Mouse (Mus musculus) midbrain, embryonic 13.5 days (tissue): ENCODE data around the gene Tet1. TPM values are rescaled to one million over a fixed set of nuclear protein-coding genes. Genes with fewer than 3 reads are reported as not detected.

Experiments used
- ATAC-seq: fragments of 200-750 bp; cut with Nextera tagmentation; 2 replicates; pipeline ENCODE4 v1.8.0; 2017; ENCODE audit warnings: mild to moderate bottlenecking, moderate TSS enrichment, moderate library complexity
- H3K27ac ChIP-seq: fragments of 300-500 bp; sonication (generic); 2 replicates; pipeline ENCODE4 v1.5.1; 2015; ENCODE audit warnings: inconsistent platforms, mild to moderate bottlenecking, moderate library complexity
- H3K27me3 ChIP-seq: fragments of 300-500 bp; sonication (generic); 2 replicates; pipeline ENCODE4 v1.6.1; 2015; ENCODE audit warnings: mild to moderate bottlenecking, inconsistent platforms
- H3K36me3 ChIP-seq: fragments of 300-500 bp; sonication (generic); 2 replicates; pipeline ENCODE4 v1.6.1; 2015; ENCODE audit warnings: mild to moderate bottlenecking, inconsistent platforms
- H3K4me1 ChIP-seq: fragments of 300-500 bp; sonication (generic); replicated peaks from 2 replicates; pipeline ENCODE4 v1.6.1; 2015; ENCODE audit warnings: inconsistent platforms
- H3K4me2 ChIP-seq: fragments of 300-500 bp; sonication (generic); replicated peaks from 2 replicates; pipeline ENCODE4 v1.6.1; 2015; ENCODE audit warnings: moderate library complexity, mild to moderate bottlenecking, inconsistent platforms
- H3K4me3 ChIP-seq: fragments of 300-500 bp; sonication (generic); replicated peaks from 2 replicates; pipeline ENCODE4 v1.5.1; 2015; ENCODE audit warnings: mild to moderate bottlenecking, inconsistent platforms
- H3K9ac ChIP-seq: fragments of 300-500 bp; sonication (generic); replicated peaks from 2 replicates; pipeline ENCODE4 v1.6.1; 2015; ENCODE audit warnings: mild to moderate bottlenecking, inconsistent platforms
- H3K9me3 ChIP-seq: fragments of 300-500 bp; sonication (generic); 2 replicates; pipeline ENCODE4 v1.6.1; 2016; ENCODE audit warnings: mild to moderate bottlenecking, inconsistent platforms
- WGBS: fragments of 180-500 bp; shearing (Covaris S2); methylation state at CpG from one replicate; pipeline ENCODE4 v1.1.7; 2015; 5-methylcytosine and 5-hydroxymethylcytosine counted together
- polyA plus RNA-seq: library from polyadenylated mRNA; unstranded; fragments of >200 nt; fragmentation: Nextera tagmentation; extraction: Ambion mirVana; gene quantifications from 2 replicates; pipeline ENCODE4 v1.2.1, GENCODE M21; 2015

The Tet1 gene
- polyA plus RNA-seq, 1 experiment from 2014 or later = 37.2 TPM

DNA sequence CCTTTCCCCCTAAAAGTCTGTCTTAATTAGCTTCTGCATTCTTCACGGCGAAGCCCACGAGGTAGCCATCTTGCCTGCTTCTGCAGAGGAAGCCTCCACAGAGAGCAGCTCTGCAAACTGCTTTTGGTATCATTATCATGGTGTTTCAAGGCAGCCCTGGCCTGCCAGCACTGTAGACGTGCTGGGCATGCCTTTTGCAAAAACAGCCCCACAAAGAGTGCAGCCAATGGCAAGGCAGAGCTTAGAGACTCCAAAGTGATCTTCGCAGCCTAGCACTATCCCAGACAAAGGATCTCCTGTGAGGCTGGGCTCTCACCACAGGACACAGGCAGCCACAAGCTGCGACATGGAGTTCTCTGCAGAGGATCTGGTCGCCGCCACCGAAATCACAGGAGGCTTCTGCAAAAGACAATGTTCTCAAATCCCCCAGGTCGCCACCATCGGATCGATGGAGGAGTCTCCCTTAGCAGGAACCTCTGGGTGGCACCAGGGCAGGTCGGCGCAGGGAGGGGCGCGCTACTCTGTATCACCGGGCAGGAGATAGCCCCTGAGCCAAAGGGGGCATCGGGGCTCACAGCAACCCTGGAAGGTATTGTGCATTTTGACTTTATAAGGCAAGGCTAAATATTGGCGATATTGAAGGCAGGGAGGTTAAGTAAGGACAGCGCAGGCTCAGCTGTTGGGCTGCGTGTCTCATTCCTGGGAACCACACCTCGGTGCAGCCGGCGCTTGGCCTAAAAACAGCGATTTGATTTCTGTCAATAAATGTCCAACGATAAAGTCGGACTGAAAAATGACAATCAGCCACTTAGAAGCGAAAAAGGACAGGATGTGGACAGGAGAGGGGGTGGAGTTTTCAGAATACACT is 43.4 kb downstream of the Tet1 start:
- H3K27ac ChIP-seq = peak overlapping the region; percentile 95
- WGBS = 1% methylated on average over 28 of the region's 28 CpGs
- ATAC-seq = peak; percentile 99
- peaks cover 36% of the 10 kb centered on the region for H3K4me1 ChIP-seq
- peak overlapping the region; percentile 59 for H3K4me3 ChIP-seq
- peaks cover 13% of the 10 kb centered on the region for H3K36me3 ChIP-seq
- no peaks in the 10 kb centered on the region for H3K27me3 ChIP-seq
- no peaks in the 10 kb centered on the region for H3K9me3 ChIP-seq
- peak overlapping the region; percentile 68 for H3K4me2 ChIP-seq
- H3K9ac ChIP-seq = peak overlapping the region; percentile 88

DNA sequence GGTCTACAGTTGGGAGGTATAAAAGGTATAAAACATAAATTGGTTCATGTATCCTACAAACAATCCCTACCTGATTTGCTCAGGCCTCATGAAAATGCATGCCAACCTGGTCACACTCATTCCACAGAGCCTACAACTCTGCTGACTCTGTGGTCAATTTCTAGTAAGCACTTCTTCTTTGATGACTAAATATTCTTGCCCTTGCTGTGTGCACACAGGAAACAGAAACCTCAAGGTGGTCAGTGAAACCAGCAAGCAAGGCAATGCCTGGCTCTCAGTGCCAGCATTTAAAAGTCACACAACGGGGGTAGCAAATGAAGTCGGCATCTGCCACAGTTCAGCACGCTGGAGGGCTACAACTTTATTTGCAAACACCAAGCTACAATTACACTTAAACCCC is 45.2 kb downstream of the Tet1 start:
- WGBS = 73% methylated on average over 3 of the region's 3 CpGs
- ATAC-seq = no peak
- Histone ChIP-seq H3K4me1 (peaks cover 39% of the 10 kb centered on the region), H3K9ac (peak overlapping the region; percentile 59), H3K4me2 (peak overlapping the region; percentile 68), H3K4me3 (peak overlapping the region; percentile 59), H3K27ac (peak overlapping the region; percentile 71; the same call in 1 of the 2 replicates), H3K27me3 (no peaks in the 10 kb centered on the region), H3K36me3 (peaks cover 13% of the 10 kb centered on the region), H3K9me3 (no peaks in the 10 kb centered on the region)

DNA sequence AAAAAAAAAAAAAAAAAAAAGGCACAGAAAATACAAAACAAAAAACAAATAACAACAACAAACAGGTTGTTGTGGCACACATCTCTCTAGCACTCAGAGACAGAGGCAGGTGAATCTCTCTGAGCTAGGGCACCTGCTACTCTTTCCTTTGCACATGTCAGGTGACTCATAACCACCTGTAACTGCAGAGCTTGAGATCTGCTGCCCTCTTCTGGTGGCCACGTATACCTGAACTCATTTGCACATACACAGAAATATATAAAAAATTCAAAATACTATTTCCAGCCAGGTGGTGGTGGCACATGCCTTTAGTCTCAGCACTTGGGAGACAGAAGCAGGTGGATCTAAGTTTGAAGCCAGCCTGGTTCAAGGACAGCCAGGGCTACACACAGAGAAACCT is 46.4 kb downstream of the Tet1 start:
- Histone ChIP-seq H3K27me3 (no peaks in the 10 kb centered on the region), H3K27ac (no peak overlapping the region), H3K9ac (no peak overlapping the region), H3K4me1 (peaks cover 43% of the 10 kb centered on the region), H3K36me3 (peaks cover 13% of the 10 kb centered on the region), H3K9me3 (no peaks in the 10 kb centered on the region), H3K4me2 (no peak overlapping the region), H3K4me3 (no peak overlapping the region)
- ATAC-seq = no peak
- WGBS = 94% methylated on average over 1 of the region's 1 CpGs

DNA sequence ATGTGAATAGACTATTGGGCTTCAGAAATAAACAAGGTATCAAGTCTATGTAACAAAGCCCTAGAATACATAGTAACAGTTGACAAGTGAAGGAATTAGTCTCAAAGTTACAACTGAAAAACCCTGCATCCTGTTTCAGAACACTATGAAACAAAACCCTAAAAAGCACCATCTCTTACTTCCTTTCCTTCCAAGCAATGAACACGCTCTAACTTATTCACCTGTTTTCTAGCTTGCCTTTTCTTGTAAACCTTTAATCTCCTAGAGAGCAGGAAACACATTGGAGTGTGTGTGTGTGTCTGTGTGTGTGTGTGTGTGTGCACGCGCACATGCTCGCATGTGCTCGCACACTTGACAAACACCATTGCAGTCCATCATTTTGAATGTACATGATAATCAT is 49.8 kb downstream of the Tet1 start:
- Histone ChIP-seq H3K4me1 (peaks cover 24% of the 10 kb centered on the region), H3K9ac (no peak overlapping the region), H3K27me3 (no peaks in the 10 kb centered on the region), H3K36me3 (peaks cover 13% of the 10 kb centered on the region), H3K4me2 (no peak overlapping the region), H3K9me3 (no peaks in the 10 kb centered on the region), H3K27ac (no peak overlapping the region), H3K4me3 (no peak overlapping the region)
- 94% methylated on average over 5 of the region's 5 CpGs for WGBS
- no peak for ATAC-seq

DNA sequence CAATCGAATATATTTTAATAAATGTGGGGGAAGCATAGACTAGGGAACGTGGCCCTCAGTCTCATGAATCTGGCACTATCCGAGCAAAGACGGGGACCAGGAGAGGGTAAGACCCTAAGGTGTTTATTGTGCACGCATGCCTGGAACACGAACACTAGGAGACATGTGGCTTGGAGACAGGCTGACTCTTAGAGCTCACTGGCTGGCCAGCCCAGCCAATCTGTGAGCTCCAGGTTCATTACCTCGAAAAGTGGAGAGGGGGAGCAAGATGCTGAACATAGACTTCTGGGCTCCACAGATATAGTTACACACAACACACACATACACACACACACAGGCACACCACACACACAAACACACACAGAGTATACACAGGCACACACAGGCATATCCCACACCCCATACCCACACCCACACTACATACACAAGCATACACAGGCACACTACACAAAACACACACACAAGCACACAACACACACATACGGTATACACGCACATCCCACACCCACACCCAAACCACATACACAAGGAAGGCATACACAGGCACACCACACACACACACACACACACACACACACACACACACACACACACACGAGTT is 52.0 kb downstream of the Tet1 start:
- Histone ChIP-seq H3K9ac (0 out of 2 replicates have a peak overlapping the region, but pooled peaks have one; percentile 5), H3K4me2 (no peak overlapping the region), H3K36me3 (0 out of 2 replicates have a peak, but pooled peaks cover 4% of the 10 kb centered on the region), H3K4me1 (0 out of 2 replicates have a peak, but pooled peaks cover 12% of the 10 kb centered on the region), H3K4me3 (no peak overlapping the region), H3K9me3 (no peaks in the 10 kb centered on the region), H3K27me3 (no peaks in the 10 kb centered on the region), H3K27ac (no peak overlapping the region)
- 86% methylated on average over 10 of the region's 10 CpGs for WGBS
- ATAC-seq = peak; percentile 55

DNA sequence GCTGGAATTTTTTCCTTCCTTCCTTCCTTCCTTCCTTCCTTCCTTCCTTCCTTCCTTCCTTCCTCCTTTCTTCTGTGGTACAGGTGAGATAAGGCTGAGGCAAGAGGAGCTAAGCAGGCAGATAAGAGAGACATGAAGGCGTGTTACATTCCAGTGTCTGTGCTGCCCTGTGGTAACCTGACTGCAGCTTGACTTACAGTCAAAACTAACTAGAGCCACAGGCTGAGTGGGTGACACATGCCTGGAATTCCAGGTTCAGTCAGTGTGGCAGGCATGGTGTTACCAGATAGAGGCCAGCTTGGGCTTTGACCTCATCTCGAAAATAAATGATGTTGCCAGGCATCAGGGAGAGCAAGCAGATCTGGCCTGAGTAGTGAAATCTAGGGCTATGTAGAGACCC is 53.8 kb downstream of the Tet1 start:
- H3K4me2 ChIP-seq = no peak overlapping the region
- H3K36me3 ChIP-seq = no peaks in the 10 kb centered on the region
- no peaks in the 10 kb centered on the region for H3K27me3 ChIP-seq
- H3K4me1 ChIP-seq = 0 out of 2 replicates have a peak, but pooled peaks cover 8% of the 10 kb centered on the region
- ATAC-seq = no peak
- no peak overlapping the region for H3K27ac ChIP-seq
- H3K9me3 ChIP-seq = no peaks in the 10 kb centered on the region
- WGBS = 86% methylated on average over 2 of the region's 2 CpGs
- no peak overlapping the region for H3K9ac ChIP-seq
- no peak overlapping the region for H3K4me3 ChIP-seq

DNA sequence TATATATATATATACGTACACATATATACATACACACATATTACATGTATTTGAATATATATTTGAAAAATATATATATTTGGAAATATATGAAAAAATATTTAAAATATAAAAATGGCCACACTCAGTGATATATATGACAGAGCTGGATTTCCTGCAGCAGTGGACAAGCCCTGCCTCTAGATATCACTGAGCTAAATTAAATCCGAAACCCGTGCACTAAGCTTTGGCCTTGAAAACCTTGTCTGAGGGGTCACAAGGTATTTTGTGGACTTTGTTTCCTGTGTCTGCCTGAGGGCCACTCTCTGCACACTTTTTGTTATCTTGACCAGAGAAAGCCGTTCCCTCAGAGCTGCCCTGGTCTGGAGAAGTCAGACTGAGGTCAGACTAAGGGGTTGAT is 54.2 kb downstream of the Tet1 start:
- Histone ChIP-seq H3K9me3 (no peaks in the 10 kb centered on the region), H3K36me3 (no peaks in the 10 kb centered on the region), H3K27me3 (no peaks in the 10 kb centered on the region), H3K4me3 (no peak overlapping the region), H3K9ac (no peak overlapping the region), H3K4me2 (no peak overlapping the region), H3K27ac (no peak overlapping the region), H3K4me1 (0 out of 2 replicates have a peak, but pooled peaks cover 8% of the 10 kb centered on the region)
- ATAC-seq = no peak
- WGBS = 89% methylated on average over 4 of the region's 4 CpGs

DNA sequence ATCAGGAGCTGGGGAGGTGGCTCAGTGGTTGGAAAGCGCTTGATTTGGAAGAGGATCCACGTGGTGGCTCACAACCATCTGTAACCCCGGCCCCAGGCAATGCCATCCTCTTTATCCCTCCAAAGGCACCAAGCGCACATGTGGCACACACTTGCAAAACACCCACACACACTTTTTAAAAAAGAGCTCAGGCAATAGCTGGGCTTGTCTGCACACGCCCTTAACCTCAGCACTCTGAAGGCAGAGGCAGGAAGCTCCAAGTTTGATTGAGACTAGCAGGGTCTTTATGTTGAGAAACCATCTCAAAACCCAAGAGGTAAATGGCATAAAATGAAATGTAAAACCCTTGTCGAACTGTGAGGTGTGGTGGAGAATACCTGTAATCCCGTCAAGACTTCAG is 57.2 kb downstream of the Tet1 start:
- 87% methylated on average over 7 of the region's 7 CpGs for WGBS
- Histone ChIP-seq H3K4me2 (no peak overlapping the region), H3K9me3 (no peaks in the 10 kb centered on the region), H3K36me3 (no peaks in the 10 kb centered on the region), H3K9ac (no peak overlapping the region), H3K4me3 (no peak overlapping the region), H3K27me3 (no peaks in the 10 kb centered on the region), H3K27ac (no peak overlapping the region), H3K4me1 (no peaks in the 10 kb centered on the region)
- no peak for ATAC-seq

DNA sequence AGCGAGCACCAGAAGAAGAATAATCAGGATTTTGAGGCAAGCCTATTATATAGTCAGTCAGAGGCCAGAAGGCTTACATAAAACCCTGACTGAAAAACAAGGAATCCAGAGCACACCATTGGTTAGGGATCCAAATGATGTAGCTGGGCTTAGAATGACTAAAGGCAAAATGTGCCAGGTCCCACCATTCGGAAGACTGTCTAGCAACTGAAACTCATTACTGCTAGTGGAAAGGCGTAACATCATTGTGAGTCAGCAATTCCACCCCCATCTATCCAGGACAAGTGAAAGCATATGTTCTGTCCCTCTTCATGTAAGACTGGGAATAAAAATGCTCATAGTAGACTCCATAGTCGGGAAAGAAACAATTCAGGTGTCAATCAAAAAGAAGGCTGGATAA is 57.8 kb downstream of the Tet1 start:
- Histone ChIP-seq H3K36me3 (no peaks in the 10 kb centered on the region), H3K9ac (no peak overlapping the region), H3K4me3 (no peak overlapping the region), H3K9me3 (no peaks in the 10 kb centered on the region), H3K27ac (no peak overlapping the region), H3K4me2 (no peak overlapping the region), H3K27me3 (no peaks in the 10 kb centered on the region), H3K4me1 (no peaks in the 10 kb centered on the region)
- 74% methylated on average over 4 of the region's 4 CpGs for WGBS
- no peak for ATAC-seq

DNA sequence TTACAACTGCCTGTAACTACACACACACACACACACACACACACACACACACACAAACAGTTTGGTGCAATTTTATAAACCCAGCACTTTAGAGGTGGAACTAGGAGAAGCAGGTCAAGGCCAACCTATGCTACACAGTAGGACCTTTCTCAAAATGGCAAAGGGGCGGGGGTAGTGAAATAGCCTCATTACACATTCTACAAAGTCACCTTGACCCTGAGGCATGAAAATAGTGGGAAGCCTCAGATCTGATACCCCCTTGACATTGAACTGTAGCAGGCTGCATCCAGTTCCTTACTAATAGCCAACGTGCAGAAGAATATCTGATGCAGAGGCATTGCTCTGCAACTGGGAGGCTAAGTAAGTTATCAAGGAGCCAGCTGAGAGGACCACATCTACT is 60.0 kb downstream of the Tet1 start:
- WGBS = 97% methylated on average over 2 of the region's 2 CpGs
- H3K4me1 ChIP-seq = peaks cover 5% of the 10 kb centered on the region; the same call in 1 of the 2 replicates
- no peak overlapping the region for H3K4me2 ChIP-seq

DNA sequence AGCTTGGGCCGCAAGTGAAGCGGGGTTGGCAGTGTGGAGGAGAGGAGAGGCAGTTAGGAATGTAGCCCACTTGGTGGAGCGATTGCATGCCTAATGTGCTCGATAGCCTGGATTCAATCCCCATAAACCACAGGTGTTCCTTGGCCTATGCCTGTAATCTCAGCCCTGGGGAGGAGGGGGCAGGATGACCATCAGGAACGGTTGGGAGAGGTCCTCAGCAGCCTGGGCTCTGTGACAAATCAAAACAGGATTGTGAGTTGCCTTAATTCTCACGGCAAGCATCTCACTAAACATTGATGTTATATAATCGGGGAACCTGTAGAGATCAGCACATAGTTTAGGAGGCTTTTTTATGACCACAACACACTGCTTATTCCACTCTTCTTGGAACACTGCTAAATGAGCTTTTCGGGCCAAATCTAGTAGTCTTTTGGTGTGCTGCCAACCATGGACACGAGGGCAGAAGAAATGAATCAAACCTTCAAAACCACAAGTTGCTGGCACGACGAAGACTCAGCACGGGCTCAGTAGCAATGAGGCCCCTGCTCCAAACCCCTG is 61.6 kb downstream of the Tet1 start:
- no peak overlapping the region for H3K4me3 ChIP-seq
- no peaks in the 10 kb centered on the region for H3K9me3 ChIP-seq
- H3K27ac ChIP-seq = no peak overlapping the region
- no peaks in the 10 kb centered on the region for H3K36me3 ChIP-seq
- 88% methylated on average over 12 of the region's 12 CpGs for WGBS
- no peak for ATAC-seq
- H3K4me2 ChIP-seq = no peak overlapping the region
- H3K9ac ChIP-seq = no peak overlapping the region
- peaks cover 7% of the 10 kb centered on the region; the same call in 1 of the 2 replicates for H3K4me1 ChIP-seq
- H3K27me3 ChIP-seq = no peaks in the 10 kb centered on the region

More for the DNA sequence above, 60.0 kb downstream of the Tet1 start:
- Histone ChIP-seq H3K4me3 (no peak overlapping the region), H3K27ac (no peak overlapping the region), H3K27me3 (no peaks in the 10 kb centered on the region), H3K9ac (no peak overlapping the region), H3K36me3 (no peaks in the 10 kb centered on the region), H3K9me3 (no peaks in the 10 kb centered on the region)
- no peak for ATAC-seq
